Mouse (Mus musculus) cerebellum, adult 9-11 months (tissue): Measurements from ENCODE around the gene Gpr176.

Experiments used
- DNase-seq: peaks from one replicate; pipeline ENCODE4 v3.0.0; 2022

The Gpr176 gene

GRCm38 (mm10) chr2:118372901-118373571 lies at the start of gene Gpr176:
Gene Gpr176 (minus strand): TSS chr2:118373419.
- peak; percentile 76 for DNase-seq

- DNase-seq, result no peak
Measured at GRCm38 (mm10) chr2:118422385-118422784, 49.2 kb upstream of the Gpr176 start.

GRCm38 (mm10) chr2:118421951-118422350 lies 48.7 kb upstream of the Gpr176 start:
- DNase-seq, result no peak

- DNase-seq, result no peak
Measured at GRCm38 (mm10) chr2:118418076-118418475, 44.9 kb upstream of the Gpr176 start.

- no peak for DNase-seq
Measured at GRCm38 (mm10) chr2:118415601-118416355, 42.6 kb upstream of the Gpr176 start.

GRCm38 (mm10) chr2:118412821-118413220 lies 39.6 kb upstream of the Gpr176 start:
- DNase-seq, result no peak

GRCm38 (mm10) chr2:118408336-118408895 lies 35.2 kb upstream of the Gpr176 start:
- no peak for DNase-seq

- no peak for DNase-seq
Measured at GRCm38 (mm10) chr2:118406811-118407210, 33.6 kb upstream of the Gpr176 start.

- DNase-seq, result no peak
Measured at GRCm38 (mm10) chr2:118405568-118405967, 32.3 kb upstream of the Gpr176 start.

GRCm38 (mm10) chr2:118404336-118404735 lies 31.1 kb upstream of the Gpr176 start:
- DNase-seq, result peak; percentile 13

- no peak for DNase-seq
Measured at GRCm38 (mm10) chr2:118401834-118402727, 28.9 kb upstream of the Gpr176 start.

- DNase-seq, result no peak
Measured at GRCm38 (mm10) chr2:118399751-118400150, 26.5 kb upstream of the Gpr176 start.

GRCm38 (mm10) chr2:118391201-118391600 lies 18.0 kb upstream of the Gpr176 start:
- DNase-seq, result no peak

- peak; percentile 9 for DNase-seq
Measured at GRCm38 (mm10) chr2:118390072-118390471, 16.9 kb upstream of the Gpr176 start.

- DNase-seq, result peak; percentile 19
Measured at GRCm38 (mm10) chr2:118389569-118389968, 16.4 kb upstream of the Gpr176 start.

- DNase-seq, result peak; percentile 100
Measured at GRCm38 (mm10) chr2:118388341-118389335, 15.4 kb upstream of the Gpr176 start, which contains the start of gene Eif2ak4. Gene Eif2ak4 (plus strand): TSS chr2:118388618.

GRCm38 (mm10) chr2:118383387-118383786 lies 10.2 kb upstream of the Gpr176 start:
- DNase-seq, result no peak

GRCm38 (mm10) chr2:118379756-118380155 lies 6.5 kb upstream of the Gpr176 start:
- DNase-seq, result no peak

GRCm38 (mm10) chr2:118375931-118376330 lies 2.7 kb upstream of the Gpr176 start:
- DNase-seq, result no peak

- no peak for DNase-seq
Measured at GRCm38 (mm10) chr2:118375522-118375921, 2.3 kb upstream of the Gpr176 start.

- peak; percentile 92 for DNase-seq
Measured at GRCm38 (mm10) chr2:118373572-118374279, 507 bp upstream of the Gpr176 start.
